ENCODE assay signal across 13 mouse cellular contexts in the genomic region with DNA sequence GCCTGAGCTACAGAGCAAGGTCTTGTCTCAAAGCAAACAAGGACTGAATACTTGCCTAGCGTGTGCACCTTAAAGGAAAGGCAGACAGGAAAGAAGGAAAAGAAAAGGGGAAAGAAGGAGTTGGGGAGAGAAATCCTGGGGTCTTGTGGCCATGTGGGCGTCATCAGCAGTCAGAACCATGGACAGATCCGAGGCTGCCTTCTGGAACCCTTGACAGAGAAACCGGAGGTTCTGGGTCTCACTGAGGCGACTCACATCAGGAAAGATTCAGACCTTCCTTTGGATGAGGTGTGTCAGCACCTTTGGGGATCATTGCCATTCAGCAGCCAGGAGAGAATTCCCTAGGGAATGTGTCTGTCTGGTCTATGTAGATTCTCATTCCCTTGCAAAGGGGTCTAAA. TPM values are rescaled to one million over a fixed set of nuclear protein-coding genes. Genes with fewer than 3 reads are reported as not detected.
DNase-seq lines count a peak whose midpoint lies in the region; ATAC-seq and TF ChIP-seq lines count a peak whose summit lies in the region.
"Had no signal": no experiment of that assay in that cellular context is flagged by ENCODE, and none has a peak within 500 bp of the region (broad histone marks: within the 10 kb centered on the region; RNA-seq: fewer than 3 reads in every experiment).

No protein-coding gene starts in this region.

- WGBS in hindbrain, embryonic 11.5 days: 28% methylated on average over 5 of the region's 5 CpGs
- 30% methylated on average over 5 of the region's 5 CpGs for WGBS in hindbrain, embryonic 12.5 days
- 20% methylated on average over 5 of the region's 5 CpGs for WGBS in thymus, adult 2 months

- H3K27me3 ChIP-seq in hindbrain, embryonic 11.5 days (ENCODE audit: control insufficient read depth, insufficient read depth, low read length): no peaks in the 10 kb centered on the region
- no peaks in the 10 kb centered on the region for H3K27me3 ChIP-seq in hindbrain, embryonic 12.5 days
- no peaks in the 10 kb centered on the region for H3K27me3 ChIP-seq in thymus, adult 2 months (ENCODE audit: control insufficient read depth, insufficient read depth, low read length)
- H3K27me3 ChIP-seq: embryonic facial prominence, embryonic 13.5 days; midbrain, embryonic 13.5 days had no signal

- no peak overlapping the region for H3K4me3 ChIP-seq in hindbrain, embryonic 11.5 days (ENCODE audit: low read depth, low read length)
- H3K4me3 ChIP-seq in hindbrain, embryonic 12.5 days: no peak overlapping the region
- H3K4me3 ChIP-seq in thymus, adult 2 months (ENCODE audit: control insufficient read depth, insufficient read depth, low read length): no peak overlapping the region
- H3K4me3 ChIP-seq: embryonic facial prominence, embryonic 13.5 days; heart, embryonic 10.5 days; midbrain, embryonic 13.5 days had no signal

- H3K9ac ChIP-seq in hindbrain, embryonic 11.5 days (ENCODE audit: low read depth, low read length): no peak overlapping the region
- H3K9ac ChIP-seq in hindbrain, embryonic 12.5 days: no peak overlapping the region
- H3K9ac ChIP-seq: embryonic facial prominence, embryonic 13.5 days; liver, embryonic 14.5 days; midbrain, embryonic 13.5 days had no signal

- no peak for TF ChIP-seq POLR2A in thymus, adult 2 months (IDR thresholded peaks at IDR 0.05; ENCODE audit: control insufficient read depth, extremely low read depth, insufficient read depth, low read length, poor library complexity)

- no peak overlapping the region for H3K27ac ChIP-seq in hindbrain, embryonic 11.5 days (ENCODE audit: low read depth, low read length)
- no peak overlapping the region for H3K27ac ChIP-seq in hindbrain, embryonic 12.5 days
- H3K27ac ChIP-seq in thymus, adult 2 months (ENCODE audit: control insufficient read depth, insufficient read depth, low read length): no peak overlapping the region
- H3K27ac ChIP-seq: embryonic facial prominence, embryonic 13.5 days; heart, embryonic 10.5 days; liver, embryonic 14.5 days; midbrain, embryonic 13.5 days had no signal

- H3K4me1 ChIP-seq in hindbrain, embryonic 11.5 days (replicated peaks; ENCODE audit: control insufficient read depth, insufficient read depth, low read length): no peaks in the 10 kb centered on the region
- no peaks in the 10 kb centered on the region for H3K4me1 ChIP-seq in hindbrain, embryonic 12.5 days
- H3K4me1 ChIP-seq in thymus, adult 2 months (replicated peaks; ENCODE audit: control insufficient read depth, insufficient read depth, low read length): peaks cover 5% of the 10 kb centered on the region
- H3K4me1 ChIP-seq: embryonic facial prominence, embryonic 13.5 days; heart, embryonic 10.5 days had no signal

- H3K36me3 ChIP-seq in hindbrain, embryonic 11.5 days (ENCODE audit: control insufficient read depth, insufficient read depth, low read length): no peaks in the 10 kb centered on the region
- no peaks in the 10 kb centered on the region for H3K36me3 ChIP-seq in hindbrain, embryonic 12.5 days
- H3K36me3 ChIP-seq in thymus, adult 2 months (ENCODE audit: control insufficient read depth, insufficient read depth, low read length): no peaks in the 10 kb centered on the region
- H3K36me3 ChIP-seq: embryonic facial prominence, embryonic 13.5 days; heart, embryonic 10.5 days; midbrain, embryonic 13.5 days had no signal

- TF ChIP-seq CTCF in thymus, adult 2 months (IDR thresholded peaks at IDR 0.05; ENCODE audit: borderline replicate concordance, control insufficient read depth, extremely low read depth, insufficient read depth, low read length, poor library complexity): no peak

- DNase-seq in hindbrain, embryonic 11.5 days (ENCODE audit: low spot score): peak; percentile 38
- peak; percentile 16 for DNase-seq in thymus, postnatal 14 days
- no peak for DNase-seq in thymus, adult 2 months
- DNase-seq in embryo, embryonic 9.5 days (ENCODE audit: extremely low spot score): peak; percentile 34
- DNase-seq in gastrocnemius, postnatal 25 days: no peak
- DNase-seq in urinary bladder, postnatal 36 days (ENCODE audit: low spot score in 2 of 2): no peak
- no peak for DNase-seq in kidney, adult 18-20 months
- DNase-seq: layer of hippocampus, adult 9-11 months had no signal

- no peak overlapping the region for H3K4me2 ChIP-seq in hindbrain, embryonic 11.5 days (replicated peaks; ENCODE audit: low read depth, low read length)
- H3K4me2 ChIP-seq in hindbrain, embryonic 12.5 days (replicated peaks): no peak overlapping the region
- H3K4me2 ChIP-seq: embryonic facial prominence, embryonic 13.5 days; midbrain, embryonic 13.5 days had no signal

- no peak for ATAC-seq in hindbrain, embryonic 11.5 days (ENCODE audit: low FRiP score)
- ATAC-seq in hindbrain, embryonic 12.5 days (ENCODE audit: low FRiP score): no peak
- ATAC-seq: midbrain, embryonic 13.5 days had no signal

- H3K9me3 ChIP-seq in hindbrain, embryonic 11.5 days (ENCODE audit: control insufficient read depth, low read length): no peaks in the 10 kb centered on the region
- no peaks in the 10 kb centered on the region for H3K9me3 ChIP-seq in hindbrain, embryonic 12.5 days (replicated peaks)
- H3K9me3 ChIP-seq: embryonic facial prominence, embryonic 13.5 days; heart, embryonic 10.5 days; midbrain, embryonic 13.5 days had no signal

RNA-seq across cellular contexts. Expression of a gene that starts 2.6 kb away (rescaled TPM):
- polyA plus RNA-seq in hindbrain, embryonic 11.5 days (2014; fragmentation: Nextera tagmentation; extraction: Ambion mirVana): not detected in 2 replicates
- polyA plus RNA-seq in hindbrain, embryonic 12.5 days (2016; fragmentation: Nextera tagmentation; extraction: Ambion mirVana): not detected in 2 replicates
- polyA plus RNA-seq in thymus, adult 2 months (2012; rRNA removed): 0.23 and 0.57 TPM in 2 replicates
- total RNA-seq in gastrocnemius, postnatal 25 days (2021): not detected
- polyA plus RNA-seq: embryonic facial prominence, embryonic 13.5 days; heart, embryonic 10.5 days; liver, embryonic 14.5 days; midbrain, embryonic 13.5 days had no signal

RNA-seq across cellular contexts. Expression of a gene that starts 40.3 kb away (rescaled TPM):
- polyA plus RNA-seq in hindbrain, embryonic 11.5 days (2014; fragmentation: Nextera tagmentation; extraction: Ambion mirVana): 80.0 and 82.4 TPM in 2 replicates
- 91.6 and 94.6 TPM in 2 replicates for polyA plus RNA-seq in hindbrain, embryonic 12.5 days (2016; fragmentation: Nextera tagmentation; extraction: Ambion mirVana)
- 96.1 and 119 TPM in 2 replicates for polyA plus RNA-seq in thymus, adult 2 months (2012; rRNA removed)
- total RNA-seq in gastrocnemius, postnatal 25 days (2021): 10 to 100 TPM; 53.8 to 59.2 TPM

RNA-seq across cellular contexts. Expression of a gene that starts 40.8 kb away (rescaled TPM):
- 0.32 TPM in 1 of 2 replicates, not detected in the other for polyA plus RNA-seq in hindbrain, embryonic 11.5 days (2014; fragmentation: Nextera tagmentation; extraction: Ambion mirVana)
- polyA plus RNA-seq in hindbrain, embryonic 12.5 days (2016; fragmentation: Nextera tagmentation; extraction: Ambion mirVana): 0.22 TPM in 1 of 2 replicates, not detected in the other
- 3.6 and 4.6 TPM in 2 replicates for polyA plus RNA-seq in thymus, adult 2 months (2012; rRNA removed)
- under 1 TPM; 0.19 to 0.72 TPM for total RNA-seq in gastrocnemius, postnatal 25 days (2021)
- polyA plus RNA-seq: embryonic facial prominence, embryonic 13.5 days; heart, embryonic 10.5 days had no signal

RNA-seq across cellular contexts. Expression of a gene that starts 44.6 kb away (rescaled TPM):
- 0.71 and 0.98 TPM in 2 replicates for polyA plus RNA-seq in hindbrain, embryonic 11.5 days (2014; fragmentation: Nextera tagmentation; extraction: Ambion mirVana)
- polyA plus RNA-seq in hindbrain, embryonic 12.5 days (2016; fragmentation: Nextera tagmentation; extraction: Ambion mirVana): 1.4 and 1.5 TPM in 2 replicates
- 5.2 and 8.9 TPM in 2 replicates for polyA plus RNA-seq in thymus, adult 2 months (2012; rRNA removed)
- not detected for total RNA-seq in gastrocnemius, postnatal 25 days (2021)
- polyA plus RNA-seq: liver, embryonic 14.5 days; midbrain, embryonic 13.5 days had no signal

RNA-seq across cellular contexts. Expression of a gene that starts 53.5 kb away (rescaled TPM):
- 26.9 and 32.4 TPM in 2 replicates for polyA plus RNA-seq in hindbrain, embryonic 11.5 days (2014; fragmentation: Nextera tagmentation; extraction: Ambion mirVana)
- 33.2 and 33.4 TPM in 2 replicates for polyA plus RNA-seq in hindbrain, embryonic 12.5 days (2016; fragmentation: Nextera tagmentation; extraction: Ambion mirVana)
- 80.9 and 86.2 TPM in 2 replicates for polyA plus RNA-seq in thymus, adult 2 months (2012; rRNA removed)
- 10 to 100 TPM in 1 of 2 experiments, 1 to 10 TPM in 1; 8.7 to 12.4 TPM for total RNA-seq in gastrocnemius, postnatal 25 days (2021)

Comparison
In these comparisons a context has a peak if more than half of its experiments do, and no peak if none do; other contexts are left out.
1. DNase-seq: peak in hindbrain, embryonic 11.5 days (single experiment), thymus, postnatal 14 days (single experiment) and embryo, embryonic 9.5 days (single experiment); none in thymus, adult 2 months (single experiment), gastrocnemius, postnatal 25 days (single experiment), urinary bladder, postnatal 36 days (0 of 2) and kidney, adult 18-20 months (single experiment).